Mouse (Mus musculus) megakaryocyte, embryonic 14.5 days (primary cell): ENCODE measurements around the gene Vars2.

Source experiments
- FLI1 ChIP-seq: IDR thresholded peaks from 2 replicates; pipeline ENCODE4 v1.6.1; 2012; ENCODE audit warnings: low read length, inconsistent platforms, mixed read lengths
- GATA1 ChIP-seq: IDR thresholded peaks from 3 replicates; pipeline ENCODE4 v1.6.1; 2012; ENCODE audit warnings: mixed read lengths, low read length, inconsistent platforms, borderline replicate concordance

DNA sequence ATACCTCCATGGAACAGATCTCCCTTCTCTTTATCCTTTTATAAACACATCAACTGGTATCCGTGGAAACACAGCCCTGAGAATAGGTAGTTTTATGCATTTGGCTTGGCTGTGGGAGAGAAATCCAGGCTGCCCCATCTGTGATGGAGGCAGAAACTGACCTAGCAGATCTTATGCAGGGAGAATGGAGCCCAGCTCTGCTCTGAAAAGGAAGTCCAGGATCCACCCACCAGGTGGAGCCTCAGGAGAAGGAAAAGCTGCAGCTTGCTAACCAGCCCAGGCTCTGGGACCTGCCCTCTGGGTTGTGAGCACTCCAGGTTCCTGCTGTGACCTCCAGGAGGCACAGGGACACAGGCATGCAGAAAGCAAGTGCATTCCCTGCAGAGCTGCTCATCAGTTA is 33.4 kb downstream of the Vars2 start:
- TF ChIP-seq FLI1: no peak
- no peak for TF ChIP-seq GATA1
